In genomic region chr4:91509937-91510336, GRCm38 (mm10) we compare ENCODE assay signal across 23 mouse cellular contexts.
DNase-seq lines count a peak whose midpoint lies in the region; ATAC-seq and TF ChIP-seq lines count a peak whose summit lies in the region.
"Had no signal": no experiment of that assay in that cellular context is flagged by ENCODE, and none has a peak within 500 bp of the region (broad histone marks: within the 10 kb centered on the region; RNA-seq: fewer than 3 reads in every experiment).

No protein-coding gene starts in this region.

- no peak overlapping the region for H3K4me2 ChIP-seq in kidney, postnatal 0 days (ENCODE audit: low read length)
- H3K4me2 ChIP-seq: embryonic facial prominence, embryonic 12.5 days; forebrain, embryonic 12.5 days; heart, embryonic 11.5 days; limb, embryonic 13.5 days; liver, embryonic 13.5 days; lung, embryonic 15.5 days had no signal

- no peaks in the 10 kb centered on the region for H3K27me3 ChIP-seq in kidney, postnatal 0 days (ENCODE audit: insufficient read depth, low read length)
- no peaks in the 10 kb centered on the region for H3K27me3 ChIP-seq in MEL (ENCODE audit: control insufficient read depth in 1 of 2, insufficient read depth in 2 of 2, low read length in 2 of 2)
- H3K27me3 ChIP-seq in thymus, adult 2 months (ENCODE audit: control insufficient read depth, insufficient read depth, low read length): no peaks in the 10 kb centered on the region
- H3K27me3 ChIP-seq: CH12.LX; embryonic facial prominence, embryonic 12.5 days; forebrain, embryonic 12.5 days; limb, embryonic 13.5 days; liver, embryonic 13.5 days; lung, embryonic 15.5 days; megakaryocyte, embryonic 14.5 days had no signal

- WGBS in kidney, postnatal 0 days: 70% methylated on average over 1 of the region's 1 CpGs
- WGBS in thymus, adult 2 months: 78% methylated on average over 1 of the region's 1 CpGs

- no peaks in the 10 kb centered on the region for H3K79me2 ChIP-seq in MEL (ENCODE audit: control insufficient read depth, insufficient read depth, low read length, poor library complexity)

- H3K9ac ChIP-seq in kidney, postnatal 0 days (ENCODE audit: low read depth, low read length): no peak overlapping the region
- H3K9ac ChIP-seq in MEL (ENCODE audit: control insufficient read depth, low read depth, low read length, poor library complexity, severe bottlenecking): no peak overlapping the region
- H3K9ac ChIP-seq: embryonic facial prominence, embryonic 12.5 days; forebrain, embryonic 12.5 days; limb, embryonic 13.5 days; liver, embryonic 13.5 days; lung, embryonic 15.5 days had no signal

- DNase-seq in embryo, embryonic 11 days: peak; percentile 9
- no peak for DNase-seq in embryo, embryonic 10 days (ENCODE audit: low spot score)
- peak; percentile 0 for DNase-seq in kidney, postnatal 0 days (ENCODE audit: low spot score)
- no peak for DNase-seq in kidney, adult 9 months
- peak; percentile 21 for DNase-seq in 3T3-L1 (ENCODE audit: low read depth, low spot score)
- peak; percentile 32 for DNase-seq in MEL (ENCODE audit: low read depth, low spot score)
- DNase-seq in thymus, postnatal 10 days (ENCODE audit: low spot score in 2 of 2): no peak
- no peak for DNase-seq in thymus, adult 2 months
- DNase-seq: adrenal gland, postnatal 36 days; B cell, adult 2 months; cerebellum, adult 11-12 months; kidney, adult 11 months; liver, embryonic 13.5 days; lung, postnatal 36 days; thymus, postnatal 4 days had no signal

- no peak overlapping the region for H3K4me3 ChIP-seq in kidney, postnatal 0 days (replicated peaks; ENCODE audit: low read depth, low read length)
- no peak overlapping the region for H3K4me3 ChIP-seq in MEL (ENCODE audit: control insufficient read depth in 1 of 2, insufficient read depth in 1 of 2, low read depth in 2 of 2, low read length in 2 of 2)
- no peak overlapping the region for H3K4me3 ChIP-seq in thymus, adult 2 months (ENCODE audit: control insufficient read depth, insufficient read depth, low read length)
- H3K4me3 ChIP-seq: embryonic facial prominence, embryonic 12.5 days; forebrain, embryonic 12.5 days; limb, embryonic 13.5 days; liver, embryonic 13.5 days; lung, embryonic 15.5 days; megakaryocyte, embryonic 14.5 days had no signal

- no peak for TF ChIP-seq EP300 in MEL (IDR thresholded peaks at IDR 0.05; ENCODE audit: low read depth in 1 of 2, low read length in 2 of 2)

- H3K4me1 ChIP-seq in kidney, postnatal 0 days (replicated peaks; ENCODE audit: insufficient read depth, low read length): no peaks in the 10 kb centered on the region
- H3K4me1 ChIP-seq in MEL (ENCODE audit: control insufficient read depth in 1 of 2, insufficient read depth in 2 of 2, low read length in 2 of 2): peaks cover 0 to 5% of the 10 kb centered on the region in 2 experiments
- no peaks in the 10 kb centered on the region for H3K4me1 ChIP-seq in thymus, adult 2 months (replicated peaks; ENCODE audit: control insufficient read depth, insufficient read depth, low read length)
- H3K4me1 ChIP-seq: embryonic facial prominence, embryonic 12.5 days; forebrain, embryonic 12.5 days; limb, embryonic 13.5 days; liver, embryonic 13.5 days; lung, embryonic 15.5 days; megakaryocyte, embryonic 14.5 days had no signal

- no peak for TF ChIP-seq CTCF in kidney, postnatal 0 days (IDR thresholded peaks at IDR 0.05; ENCODE audit: low read depth)
- peak in 1 of 3 experiments; percentile 48; a peak in 2 of 6 replicates for TF ChIP-seq CTCF in MEL (IDR thresholded peaks at IDR 0.05 in 2 of 3, conservative IDR thresholded peaks at IDR 0.05 in 1 of 3; ENCODE audit: control insufficient read depth in 1 of 3, insufficient read depth in 1 of 3, low read depth in 2 of 3, low read length in 3 of 3, poor library complexity in 1 of 3, severe bottlenecking in 1 of 3)
- TF ChIP-seq CTCF in thymus, adult 2 months (IDR thresholded peaks at IDR 0.05; ENCODE audit: borderline replicate concordance, control insufficient read depth, extremely low read depth, insufficient read depth, low read length, poor library complexity): no peak

- H3K27ac ChIP-seq in kidney, postnatal 0 days: no peak overlapping the region
- H3K27ac ChIP-seq in MEL (ENCODE audit: control insufficient read depth, low read depth, low read length): no peak overlapping the region
- no peak overlapping the region for H3K27ac ChIP-seq in thymus, adult 2 months (ENCODE audit: control insufficient read depth, insufficient read depth, low read length)
- H3K27ac ChIP-seq: embryonic facial prominence, embryonic 12.5 days; forebrain, embryonic 12.5 days; hindbrain, postnatal 0 days; limb, embryonic 13.5 days; liver, embryonic 13.5 days; lung, embryonic 15.5 days had no signal

- H3K9me3 ChIP-seq in kidney, postnatal 0 days (replicated peaks; ENCODE audit: low read length): no peaks in the 10 kb centered on the region
- no peaks in the 10 kb centered on the region for H3K9me3 ChIP-seq in MEL (replicated peaks; ENCODE audit: insufficient read depth, low read length)
- H3K9me3 ChIP-seq: embryonic facial prominence, embryonic 12.5 days; forebrain, embryonic 12.5 days; limb, embryonic 13.5 days; liver, embryonic 13.5 days; lung, embryonic 15.5 days; megakaryocyte, embryonic 14.5 days had no signal

- TF ChIP-seq POLR2A in MEL (IDR thresholded peaks at IDR 0.05; ENCODE audit: control insufficient read depth in 1 of 2, insufficient read depth in 1 of 2, low read depth in 1 of 2, low read length in 2 of 2, poor library complexity in 1 of 2): no peak
- no peak for TF ChIP-seq POLR2A in thymus, adult 2 months (IDR thresholded peaks at IDR 0.05; ENCODE audit: control insufficient read depth, extremely low read depth, insufficient read depth, low read length, poor library complexity)

- TF ChIP-seq RAD21 in MEL (IDR thresholded peaks at IDR 0.05; ENCODE audit: low read depth, low read length): peak; percentile 51

- no peak for ATAC-seq in kidney, postnatal 0 days (replicated peaks; ENCODE audit: low FRiP score, low read depth)
- ATAC-seq: hindbrain, postnatal 0 days had no signal

- H3K36me3 ChIP-seq in kidney, postnatal 0 days (ENCODE audit: insufficient read depth, low read length): no peaks in the 10 kb centered on the region
- peaks cover 0 to 9% of the 10 kb centered on the region in 2 experiments; a peak in 2 of 4 replicates for H3K36me3 ChIP-seq in MEL (ENCODE audit: control insufficient read depth in 1 of 2, insufficient read depth in 2 of 2, low read length in 2 of 2)
- no peaks in the 10 kb centered on the region for H3K36me3 ChIP-seq in thymus, adult 2 months (ENCODE audit: control insufficient read depth, insufficient read depth, low read length)
- H3K36me3 ChIP-seq: embryonic facial prominence, embryonic 12.5 days; forebrain, embryonic 12.5 days; limb, embryonic 13.5 days; liver, embryonic 13.5 days; lung, embryonic 15.5 days had no signal

TF ChIP-seq in MEL, 35 proteins besides CTCF, POLR2A, EP300 and RAD21:
- peak; percentile 44 for TF ChIP-seq SMC3 (IDR thresholded peaks at IDR 0.05; ENCODE audit: low read depth, low read length)
- no peak for TF ChIP-seq UBTF (IDR thresholded peaks at IDR 0.05; ENCODE audit: borderline replicate concordance, insufficient read depth, low read depth, low read length)

Comparison
In these comparisons a context has a peak if more than half of its experiments do, and no peak if none do; other contexts are left out.
1. DNase-seq: peak in embryo, embryonic 11 days (single experiment), kidney, postnatal 0 days (single experiment), 3T3-L1 (single experiment) and MEL (single experiment); none in embryo, embryonic 10 days (single experiment), kidney, adult 9 months (single experiment), thymus, postnatal 10 days (0 of 2) and thymus, adult 2 months (single experiment).